Comparison of ENCODE assay signal across 10 mouse cellular contexts in genomic region chr14:99578665-99579064, GRCm38 (mm10).
DNase-seq lines count a peak whose midpoint lies in the region; ATAC-seq and TF ChIP-seq lines count a peak whose summit lies in the region.
"Had no signal": no experiment of that assay in that cellular context is flagged by ENCODE, and none has a peak within 500 bp of the region (broad histone marks: within the 10 kb centered on the region; RNA-seq: fewer than 3 reads in every experiment).

No protein-coding gene starts in this region.

- DNase-seq in hindbrain, postnatal 0 days (ENCODE audit: low spot score): peak; percentile 10
- no peak for DNase-seq in hindbrain, embryonic 10.5 days (ENCODE audit: low spot score)
- peak; percentile 51 for DNase-seq in brain, adult 2 months (ENCODE audit: low read depth, low spot score)
- peak; percentile 54 for DNase-seq in forebrain, postnatal 0 days
- no peak for DNase-seq in cerebellum, adult 18-20 months
- DNase-seq in left cerebral cortex, postnatal 4 days: no peak
- DNase-seq in MN1 (ENCODE audit: low spot score): no peak

- TF ChIP-seq CTCF in hindbrain, postnatal 0 days (IDR thresholded peaks at IDR 0.05; ENCODE audit: low read depth): no peak
- no peak for TF ChIP-seq CTCF in forebrain, postnatal 0 days (IDR thresholded peaks at IDR 0.05; ENCODE audit: low read depth)

- no peaks in the 10 kb centered on the region for H3K27me3 ChIP-seq in hindbrain, postnatal 0 days (ENCODE audit: insufficient read depth, low read length)
- no peaks in the 10 kb centered on the region for H3K27me3 ChIP-seq in hindbrain, embryonic 10.5 days (ENCODE audit: insufficient read depth, poor library complexity, severe bottlenecking)
- H3K27me3 ChIP-seq in forebrain, postnatal 0 days (ENCODE audit: insufficient read depth, low read length): no peaks in the 10 kb centered on the region
- no peaks in the 10 kb centered on the region for H3K27me3 ChIP-seq in lung, embryonic 15.5 days
- H3K27me3 ChIP-seq: midbrain, embryonic 12.5 days; Patski had no signal

- ATAC-seq in hindbrain, postnatal 0 days: no peak
- ATAC-seq in forebrain, postnatal 0 days: peak; percentile 56; the same call in 1 of the 2 replicates
- 0 out of 2 replicates have a peak, but pooled peaks have one; percentile 36 for ATAC-seq in lung, embryonic 15.5 days (ENCODE audit: borderline replicate concordance, extremely low read depth, low FRiP score, low TSS enrichment)
- ATAC-seq: Patski had no signal

- no peaks in the 10 kb centered on the region for H3K36me3 ChIP-seq in hindbrain, postnatal 0 days (ENCODE audit: insufficient read depth, low read length)
- H3K36me3 ChIP-seq in hindbrain, embryonic 10.5 days: no peaks in the 10 kb centered on the region
- H3K36me3 ChIP-seq in forebrain, postnatal 0 days (ENCODE audit: insufficient read depth): no peaks in the 10 kb centered on the region
- H3K36me3 ChIP-seq in lung, embryonic 15.5 days: no peaks in the 10 kb centered on the region
- H3K36me3 ChIP-seq: midbrain, embryonic 12.5 days had no signal

- H3K27ac ChIP-seq in hindbrain, postnatal 0 days: no peak overlapping the region
- no peak overlapping the region for H3K27ac ChIP-seq in hindbrain, embryonic 10.5 days
- H3K27ac ChIP-seq in forebrain, postnatal 0 days (ENCODE audit: low read depth, low read length): no peak overlapping the region
- H3K27ac ChIP-seq in lung, embryonic 15.5 days: peak overlapping the region; percentile 54
- H3K27ac ChIP-seq: midbrain, embryonic 12.5 days had no signal

- no peaks in the 10 kb centered on the region for H3K4me1 ChIP-seq in hindbrain, postnatal 0 days (ENCODE audit: insufficient read depth, low read length)
- 0 out of 2 replicates have a peak, but pooled peaks cover 4% of the 10 kb centered on the region for H3K4me1 ChIP-seq in hindbrain, embryonic 10.5 days (replicated peaks)
- no peaks in the 10 kb centered on the region for H3K4me1 ChIP-seq in forebrain, postnatal 0 days (ENCODE audit: insufficient read depth)
- peaks cover 12% of the 10 kb centered on the region for H3K4me1 ChIP-seq in lung, embryonic 15.5 days

- 64% methylated on average over 17 of the region's 17 CpGs for WGBS in hindbrain, postnatal 0 days
- WGBS in hindbrain, embryonic 10.5 days: 81% methylated on average over 17 of the region's 17 CpGs
- WGBS in forebrain, postnatal 0 days: 38% methylated on average over 17 of the region's 17 CpGs
- 24% methylated on average over 17 of the region's 17 CpGs for WGBS in lung, embryonic 15.5 days

- 0 out of 2 replicates have a peak overlapping the region, but pooled peaks have one; percentile 13 for H3K4me2 ChIP-seq in hindbrain, postnatal 0 days (ENCODE audit: low read depth, low read length)
- H3K4me2 ChIP-seq in forebrain, postnatal 0 days (ENCODE audit: low read depth): peak overlapping the region; percentile 39
- H3K4me2 ChIP-seq in lung, embryonic 15.5 days: peak overlapping the region; percentile 57
- H3K4me2 ChIP-seq: midbrain, embryonic 12.5 days had no signal

- no peaks in the 10 kb centered on the region for H3K9me3 ChIP-seq in hindbrain, postnatal 0 days (ENCODE audit: low read length)
- no peaks in the 10 kb centered on the region for H3K9me3 ChIP-seq in hindbrain, embryonic 10.5 days
- H3K9me3 ChIP-seq in forebrain, postnatal 0 days (ENCODE audit: low read length): no peaks in the 10 kb centered on the region
- H3K9me3 ChIP-seq in lung, embryonic 15.5 days: no peaks in the 10 kb centered on the region
- H3K9me3 ChIP-seq: midbrain, embryonic 12.5 days had no signal

- intact Hi-C loops in left cerebral cortex, postnatal 4 days (cut with DNase I): loop anchor here (10.0 kb wide), 1 partner anchor 166 kb away; no protein-coding TSS in a partner anchor

- no peak overlapping the region for H3K4me3 ChIP-seq in hindbrain, postnatal 0 days (ENCODE audit: low read length)
- H3K4me3 ChIP-seq in hindbrain, embryonic 10.5 days: no peak overlapping the region
- peak overlapping the region; percentile 14 for H3K4me3 ChIP-seq in forebrain, postnatal 0 days (ENCODE audit: low read depth, low read length)
- H3K4me3 ChIP-seq in lung, embryonic 15.5 days: peak overlapping the region; percentile 30
- H3K4me3 ChIP-seq: midbrain, embryonic 12.5 days had no signal

- no peak overlapping the region for H3K9ac ChIP-seq in hindbrain, postnatal 0 days (replicated peaks; ENCODE audit: low read length)
- H3K9ac ChIP-seq in forebrain, postnatal 0 days: 0 out of 2 replicates have a peak overlapping the region, but pooled peaks have one; percentile 37
- H3K9ac ChIP-seq in lung, embryonic 15.5 days: no peak overlapping the region
- H3K9ac ChIP-seq: midbrain, embryonic 12.5 days had no signal

Comparison
In these comparisons a context has a peak if more than half of its experiments do, and no peak if none do; other contexts are left out.
1. DNase-seq: peak in hindbrain, postnatal 0 days (single experiment), brain, adult 2 months (single experiment) and forebrain, postnatal 0 days (single experiment); none in hindbrain, embryonic 10.5 days (single experiment), cerebellum, adult 18-20 months (0 of 2), left cerebral cortex, postnatal 4 days (single experiment) and MN1 (single experiment).
2. H3K4me3 ChIP-seq: peak in forebrain, postnatal 0 days (single experiment) and lung, embryonic 15.5 days (single experiment); none in hindbrain, postnatal 0 days (single experiment) and hindbrain, embryonic 10.5 days (single experiment).
3. Peak in every context shown above with its lines, with median percentiles within 50 percentile points of each other: H3K4me2 ChIP-seq.